Mouse (Mus musculus) embryonic fibroblast, embryonic 13.5 days (primary cell): ENCODE results near the gene Gpr18.
"Not testable (repeated sequence)": the region's sequence is repeated elsewhere in the genome, so short reads cannot be mapped to it uniquely, and the experiment has no call there.

ENCODE experiments used
- CTCF ChIP-seq: IDR thresholded peaks from 2 replicates; pipeline ENCODE4 v1.5.1; 2011; ENCODE audit warnings: mild to moderate bottlenecking, control low read depth, low read length, moderate library complexity, borderline replicate concordance; ENCODE audit not compliant: insufficient read depth
- POLR2A ChIP-seq: IDR thresholded peaks from 2 replicates; pipeline ENCODE4 v1.6.1; 2011; ENCODE audit warnings: low read depth, mild to moderate bottlenecking, control low read depth, low read length, moderate library complexity

- not testable (repeated sequence) for TF ChIP-seq CTCF, POLR2A
Observed at GRCm38 (mm10) chr14:121876190-121876589, 39.4 kb downstream of the Gpr18 start.
